21 mouse cellular contexts compared by ENCODE assay signal in the genomic region with DNA sequence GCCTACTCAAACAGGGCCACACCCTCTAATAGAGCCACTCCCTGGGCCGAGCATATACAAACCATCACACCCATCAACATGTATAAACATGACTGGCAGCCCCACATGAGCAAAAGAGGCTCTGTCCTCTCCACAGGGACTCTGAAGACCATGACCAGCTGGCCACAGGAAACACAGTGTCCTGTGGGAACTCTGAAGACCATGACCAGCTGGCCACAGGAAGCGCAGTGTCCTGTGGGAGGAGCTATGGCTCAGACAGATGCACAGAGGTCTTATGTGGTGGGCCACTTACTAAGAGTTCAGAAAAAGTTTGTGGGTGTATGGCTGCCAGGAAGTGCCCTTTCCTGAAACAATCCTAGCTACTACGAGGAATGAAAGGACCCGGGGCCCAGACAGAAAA.
DNase-seq lines count a peak whose midpoint lies in the region; ATAC-seq and TF ChIP-seq lines count a peak whose summit lies in the region.
"Had no signal": no experiment of that assay in that cellular context is flagged by ENCODE, and none has a peak within 500 bp of the region (broad histone marks: within the 10 kb centered on the region; RNA-seq: fewer than 3 reads in every experiment).

No protein-coding gene starts in this region.

- H3K4me1 ChIP-seq in hindbrain, embryonic 16.5 days (ENCODE audit: control insufficient read depth, insufficient read depth, low read depth, low read length), result no peaks in the 10 kb centered on the region
- H3K4me1 ChIP-seq in hindbrain, embryonic 12.5 days, result peaks cover 14% of the 10 kb centered on the region
- peaks cover 4% of the 10 kb centered on the region; the same call in 1 of the 2 replicates for H3K4me1 ChIP-seq in lung, embryonic 14.5 days (ENCODE audit: insufficient read depth)
- peaks cover 15% of the 10 kb centered on the region; the same call in 1 of the 2 replicates for H3K4me1 ChIP-seq in stomach, embryonic 15.5 days
- peaks cover 5% of the 10 kb centered on the region for H3K4me1 ChIP-seq in stomach, postnatal 0 days (replicated peaks; ENCODE audit: control insufficient read depth, insufficient read depth)

- no peak for TF ChIP-seq CTCF in lung, embryonic 14.5 days (IDR thresholded peaks at IDR 0.05; ENCODE audit: low read depth)
- TF ChIP-seq CTCF in stomach, postnatal 0 days (IDR thresholded peaks at IDR 0.05; ENCODE audit: low read depth), result no peak

- H3K27me3 ChIP-seq in hindbrain, embryonic 16.5 days (replicated peaks; ENCODE audit: control insufficient read depth, insufficient read depth, low read length), result no peaks in the 10 kb centered on the region
- no peaks in the 10 kb centered on the region for H3K27me3 ChIP-seq in hindbrain, embryonic 12.5 days
- H3K27me3 ChIP-seq in lung, embryonic 14.5 days (ENCODE audit: insufficient read depth, low read length), result no peaks in the 10 kb centered on the region
- H3K27me3 ChIP-seq in stomach, embryonic 15.5 days (replicated peaks), result no peaks in the 10 kb centered on the region
- H3K27me3 ChIP-seq in stomach, postnatal 0 days (ENCODE audit: control insufficient read depth, insufficient read depth, low read length), result no peaks in the 10 kb centered on the region
- H3K27me3 ChIP-seq: embryonic facial prominence, embryonic 15.5 days had no signal

- no peak overlapping the region for H3K9ac ChIP-seq in hindbrain, embryonic 16.5 days (ENCODE audit: low read depth, low read length)
- no peak overlapping the region for H3K9ac ChIP-seq in hindbrain, embryonic 12.5 days
- no peak overlapping the region for H3K9ac ChIP-seq in lung, embryonic 14.5 days
- H3K9ac ChIP-seq in stomach, embryonic 15.5 days, result no peak overlapping the region
- no peak overlapping the region for H3K9ac ChIP-seq in stomach, postnatal 0 days (ENCODE audit: low read length)
- H3K9ac ChIP-seq: embryonic facial prominence, embryonic 15.5 days had no signal

- no peaks in the 10 kb centered on the region; the same call in 1 of the 2 replicates for H3K36me3 ChIP-seq in hindbrain, embryonic 16.5 days (ENCODE audit: control insufficient read depth, insufficient read depth, low read length)
- H3K36me3 ChIP-seq in hindbrain, embryonic 12.5 days, result peaks cover 12% of the 10 kb centered on the region; the same call in 1 of the 2 replicates
- no peaks in the 10 kb centered on the region for H3K36me3 ChIP-seq in lung, embryonic 14.5 days (ENCODE audit: insufficient read depth)
- H3K36me3 ChIP-seq in stomach, embryonic 15.5 days, result no peaks in the 10 kb centered on the region
- H3K36me3 ChIP-seq in stomach, postnatal 0 days (ENCODE audit: control insufficient read depth, insufficient read depth, low read length), result no peaks in the 10 kb centered on the region
- H3K36me3 ChIP-seq: embryonic facial prominence, embryonic 15.5 days; forebrain, embryonic 10.5 days had no signal

- H3K4me3 ChIP-seq in hindbrain, embryonic 16.5 days (ENCODE audit: low read length), result no peak overlapping the region
- no peak overlapping the region for H3K4me3 ChIP-seq in hindbrain, embryonic 12.5 days
- no peak overlapping the region for H3K4me3 ChIP-seq in lung, embryonic 14.5 days (ENCODE audit: low read depth, low read length)
- H3K4me3 ChIP-seq in stomach, embryonic 15.5 days (replicated peaks), result no peak overlapping the region
- H3K4me3 ChIP-seq in stomach, postnatal 0 days (ENCODE audit: low read depth, low read length), result no peak overlapping the region
- H3K4me3 ChIP-seq: embryonic facial prominence, embryonic 15.5 days; erythroblast, embryonic 14.5 days; forebrain, embryonic 10.5 days; gastrocnemius, adult 2 months; heart, embryonic 10.5 days had no signal

- H3K27ac ChIP-seq in hindbrain, embryonic 16.5 days (ENCODE audit: low read depth, low read length), result no peak overlapping the region
- H3K27ac ChIP-seq in hindbrain, embryonic 12.5 days, result no peak overlapping the region
- H3K27ac ChIP-seq in lung, embryonic 14.5 days (ENCODE audit: low read depth), result no peak overlapping the region
- no peak overlapping the region for H3K27ac ChIP-seq in stomach, embryonic 15.5 days
- no peak overlapping the region for H3K27ac ChIP-seq in stomach, postnatal 0 days (replicated peaks)
- H3K27ac ChIP-seq: embryonic facial prominence, embryonic 15.5 days; forebrain, embryonic 10.5 days; gastrocnemius, adult 2 months; heart, embryonic 10.5 days had no signal

- WGBS in hindbrain, embryonic 16.5 days, result 97% methylated on average over 4 of the region's 4 CpGs
- 87% methylated on average over 4 of the region's 4 CpGs for WGBS in hindbrain, embryonic 12.5 days
- 77% methylated on average over 4 of the region's 4 CpGs for WGBS in lung, embryonic 14.5 days
- 53% methylated on average over 4 of the region's 4 CpGs for WGBS in stomach, embryonic 15.5 days
- 66% methylated on average over 4 of the region's 4 CpGs for WGBS in stomach, postnatal 0 days

- no peak for TF ChIP-seq EP300 in stomach, postnatal 0 days (optimal IDR thresholded peaks at IDR 0.05)

- H3K4me2 ChIP-seq in hindbrain, embryonic 16.5 days (ENCODE audit: low read length), result no peak overlapping the region
- H3K4me2 ChIP-seq in hindbrain, embryonic 12.5 days (replicated peaks), result no peak overlapping the region
- H3K4me2 ChIP-seq in lung, embryonic 14.5 days, result no peak overlapping the region
- no peak overlapping the region for H3K4me2 ChIP-seq in stomach, embryonic 15.5 days
- H3K4me2 ChIP-seq in stomach, postnatal 0 days (replicated peaks; ENCODE audit: low read depth), result no peak overlapping the region
- H3K4me2 ChIP-seq: embryonic facial prominence, embryonic 15.5 days had no signal

- H3K9me3 ChIP-seq in hindbrain, embryonic 16.5 days (ENCODE audit: control insufficient read depth, low read length), result no peaks in the 10 kb centered on the region
- H3K9me3 ChIP-seq in hindbrain, embryonic 12.5 days (replicated peaks), result no peaks in the 10 kb centered on the region
- H3K9me3 ChIP-seq in lung, embryonic 14.5 days (ENCODE audit: low read depth, low read length), result no peaks in the 10 kb centered on the region
- H3K9me3 ChIP-seq in stomach, embryonic 15.5 days, result no peaks in the 10 kb centered on the region
- H3K9me3 ChIP-seq in stomach, postnatal 0 days (ENCODE audit: control insufficient read depth, low read length), result no peaks in the 10 kb centered on the region
- H3K9me3 ChIP-seq: embryonic facial prominence, embryonic 15.5 days; forebrain, embryonic 10.5 days; heart, embryonic 10.5 days had no signal

- DNase-seq in heart, adult 11 months, result peak; percentile 96
- no peak for DNase-seq in heart, adult 8-10 months (ENCODE audit: low spot score)
- DNase-seq in lung, embryonic 14.5 days, result peak; percentile 29
- no peak for DNase-seq in lung, postnatal 36 days
- no peak for DNase-seq in stomach, postnatal 0 days (ENCODE audit: low spot score)
- DNase-seq: adrenal gland, postnatal 10 days; cerebellum, adult 11 months; cerebellum, adult 8-10 months; cerebellum, postnatal 14 days; embryo, embryonic 11 days; gastrocnemius, adult 2 months; gastrocnemius, postnatal 25 days; heart, postnatal 4 days had no signal

- 0 out of 2 replicates have a peak, but pooled peaks have one; percentile 18 for ATAC-seq in hindbrain, embryonic 16.5 days
- no peak for ATAC-seq in hindbrain, embryonic 12.5 days (ENCODE audit: low FRiP score)
- ATAC-seq in lung, embryonic 14.5 days (ENCODE audit: insufficient read depth), result 0 out of 2 replicates have a peak, but pooled peaks have one; percentile 11
- ATAC-seq in stomach, embryonic 15.5 days (ENCODE audit: insufficient read depth, low FRiP score, low read depth), result peak; percentile 18; the same call in 1 of the 2 replicates
- no peak for ATAC-seq in stomach, postnatal 0 days (ENCODE audit: low FRiP score, low TSS enrichment)
- ATAC-seq: forebrain, embryonic 14.5 days had no signal

Comparison
In these comparisons a context has a peak if more than half of its experiments do, and no peak if none do; other contexts are left out.
1. DNase-seq: peak in heart, adult 11 months (single experiment) and lung, embryonic 14.5 days (single experiment); none in heart, adult 8-10 months (single experiment), lung, postnatal 36 days (single experiment) and stomach, postnatal 0 days (single experiment).
2. ATAC-seq: peak in hindbrain, embryonic 16.5 days (single experiment), lung, embryonic 14.5 days (single experiment) and stomach, embryonic 15.5 days (single experiment); none in hindbrain, embryonic 12.5 days (single experiment) and stomach, postnatal 0 days (single experiment).